Comparison of ENCODE assay signal across 18 mouse cellular contexts in genomic region chrX:47466721-47467499, GRCm38 (mm10).
DNase-seq lines count a peak whose midpoint lies in the region; ATAC-seq and TF ChIP-seq lines count a peak whose summit lies in the region.
"Had no signal": no experiment of that assay in that cellular context is flagged by ENCODE, and none has a peak within 500 bp of the region (broad histone marks: within the 10 kb centered on the region; RNA-seq: fewer than 3 reads in every experiment).

No protein-coding gene starts in this region.

- no peak for DNase-seq in forebrain, embryonic 10.5 days (ENCODE audit: extremely low spot score, low spot score)
- peak; percentile 24 for DNase-seq in brain, embryonic 18.5 days (ENCODE audit: low read depth, low spot score)
- DNase-seq in hindbrain, postnatal 0 days (ENCODE audit: low spot score): peak; percentile 12
- DNase-seq in midbrain, postnatal 0 days (ENCODE audit: low spot score): peak; percentile 19
- no peak for DNase-seq in kidney, adult 9 months
- no peak for DNase-seq in right cerebral cortex, postnatal 36 days (ENCODE audit: low spot score in 2 of 2)
- DNase-seq: adrenal gland, adult 2 months; cerebellum, adult 18-20 months; gastrocnemius, adult 2 months; heart, adult 18-20 months; kidney, adult 18-20 months; kidney, postnatal 36 days; lung, embryonic 14.5 days; lung, postnatal 4 days; thymus, postnatal 36 days had no signal

- no peaks in the 10 kb centered on the region for H3K36me3 ChIP-seq in forebrain, embryonic 10.5 days (replicated peaks)
- H3K36me3 ChIP-seq in forebrain, embryonic 12.5 days (replicated peaks): no peaks in the 10 kb centered on the region
- H3K36me3 ChIP-seq in hindbrain, postnatal 0 days (ENCODE audit: insufficient read depth, low read length): no peaks in the 10 kb centered on the region
- no peaks in the 10 kb centered on the region for H3K36me3 ChIP-seq in midbrain, postnatal 0 days (ENCODE audit: insufficient read depth, low read length)

- no peak for ATAC-seq in forebrain, embryonic 12.5 days (ENCODE audit: low FRiP score)
- no peak for ATAC-seq in hindbrain, postnatal 0 days
- ATAC-seq in midbrain, postnatal 0 days (ENCODE audit: low FRiP score): no peak

- no peak overlapping the region for H3K9ac ChIP-seq in forebrain, embryonic 12.5 days
- no peak overlapping the region for H3K9ac ChIP-seq in hindbrain, postnatal 0 days (replicated peaks; ENCODE audit: low read length)
- H3K9ac ChIP-seq in midbrain, postnatal 0 days (replicated peaks; ENCODE audit: low read length, poor library complexity, severe bottlenecking): no peak overlapping the region
- H3K9ac ChIP-seq: lung, embryonic 14.5 days had no signal

- H3K27me3 ChIP-seq in forebrain, embryonic 10.5 days (ENCODE audit: poor library complexity, severe bottlenecking): no peaks in the 10 kb centered on the region
- no peaks in the 10 kb centered on the region for H3K27me3 ChIP-seq in forebrain, embryonic 12.5 days
- H3K27me3 ChIP-seq in hindbrain, postnatal 0 days (ENCODE audit: insufficient read depth, low read length): no peaks in the 10 kb centered on the region
- H3K27me3 ChIP-seq in midbrain, postnatal 0 days (ENCODE audit: insufficient read depth, low read length): no peaks in the 10 kb centered on the region
- H3K27me3 ChIP-seq: CH12.LX had no signal

- H3K4me1 ChIP-seq in forebrain, embryonic 10.5 days: no peaks in the 10 kb centered on the region; the same call in 1 of the 2 replicates
- H3K4me1 ChIP-seq in forebrain, embryonic 12.5 days: no peaks in the 10 kb centered on the region
- no peaks in the 10 kb centered on the region for H3K4me1 ChIP-seq in hindbrain, postnatal 0 days (ENCODE audit: insufficient read depth, low read length)
- no peaks in the 10 kb centered on the region for H3K4me1 ChIP-seq in midbrain, postnatal 0 days (ENCODE audit: insufficient read depth, low read length)

- 0 out of 2 replicates have a peak overlapping the region, but pooled peaks have one; percentile 5 for H3K27ac ChIP-seq in forebrain, embryonic 10.5 days
- H3K27ac ChIP-seq in forebrain, embryonic 12.5 days: no peak overlapping the region
- H3K27ac ChIP-seq in hindbrain, postnatal 0 days: no peak overlapping the region
- H3K27ac ChIP-seq in midbrain, postnatal 0 days (ENCODE audit: low read depth, low read length): no peak overlapping the region
- H3K27ac ChIP-seq: gastrocnemius, adult 2 months had no signal

- peak; percentile 20; the same call in 1 of the 2 replicates for TF ChIP-seq CTCF in hindbrain, postnatal 0 days (IDR thresholded peaks at IDR 0.05; ENCODE audit: low read depth)
- peak; percentile 52 for TF ChIP-seq CTCF in midbrain, postnatal 0 days (IDR thresholded peaks at IDR 0.05)

- H3K4me3 ChIP-seq in forebrain, embryonic 10.5 days: no peak overlapping the region
- no peak overlapping the region for H3K4me3 ChIP-seq in forebrain, embryonic 12.5 days (replicated peaks)
- H3K4me3 ChIP-seq in hindbrain, postnatal 0 days (ENCODE audit: low read length): no peak overlapping the region
- no peak overlapping the region for H3K4me3 ChIP-seq in midbrain, postnatal 0 days (ENCODE audit: low read depth, low read length)
- H3K4me3 ChIP-seq: gastrocnemius, adult 2 months had no signal

- H3K4me2 ChIP-seq in forebrain, embryonic 12.5 days: no peak overlapping the region
- no peak overlapping the region for H3K4me2 ChIP-seq in hindbrain, postnatal 0 days (ENCODE audit: low read depth, low read length)
- H3K4me2 ChIP-seq in midbrain, postnatal 0 days (ENCODE audit: low read depth, low read length, poor library complexity, severe bottlenecking): no peak overlapping the region
- H3K4me2 ChIP-seq: liver, embryonic 11.5 days; lung, embryonic 14.5 days had no signal

- WGBS in forebrain, embryonic 10.5 days: 41% methylated on average over 5 of the region's 5 CpGs
- WGBS in forebrain, embryonic 12.5 days: 30% methylated on average over 5 of the region's 5 CpGs
- 44% methylated on average over 5 of the region's 5 CpGs for WGBS in hindbrain, postnatal 0 days
- WGBS in midbrain, postnatal 0 days: 31% methylated on average over 5 of the region's 5 CpGs

- H3K9me3 ChIP-seq in forebrain, embryonic 10.5 days: no peaks in the 10 kb centered on the region
- H3K9me3 ChIP-seq in forebrain, embryonic 12.5 days: no peaks in the 10 kb centered on the region
- H3K9me3 ChIP-seq in hindbrain, postnatal 0 days (ENCODE audit: low read length): no peaks in the 10 kb centered on the region
- no peaks in the 10 kb centered on the region for H3K9me3 ChIP-seq in midbrain, postnatal 0 days (ENCODE audit: low read length)

Comparison
In these comparisons a context has a peak if more than half of its experiments do, and no peak if none do; other contexts are left out.
1. DNase-seq: peak in brain, embryonic 18.5 days (single experiment), hindbrain, postnatal 0 days (single experiment) and midbrain, postnatal 0 days (single experiment); none in forebrain, embryonic 10.5 days (single experiment), kidney, adult 9 months (single experiment) and right cerebral cortex, postnatal 36 days (0 of 2).